Mouse (Mus musculus) intestine, embryonic 14.5 days (tissue): ENCODE measurements around the gene Cd6. TPM values are rescaled to one million over a fixed set of nuclear protein-coding genes. Genes with fewer than 3 reads are reported as not detected.

Source experiments
- ATAC-seq: fragments of 200-750 bp; cut with Nextera tagmentation; replicated peaks from 2 replicates; pipeline ENCODE4 v1.8.0; 2017; ENCODE audit warnings: low read depth, moderate number of reproducible peaks, moderate TSS enrichment, moderate library complexity; ENCODE audit not compliant: low FRiP score, low TSS enrichment
- DNase-seq: peaks from one replicate; pipeline ENCODE4 v3.0.0-alpha.2; 2018; ENCODE audit warnings: low spot score
- H3K27ac ChIP-seq: fragments of 300-500 bp; sonication (generic); 2 replicates; pipeline ENCODE4 v1.5.1; 2014; ENCODE audit warnings: low read depth, mild to moderate bottlenecking, control low read depth
- H3K27me3 ChIP-seq: fragments of 300-500 bp; sonication (generic); replicated peaks from 2 replicates; pipeline ENCODE4 v1.6.1; 2014; ENCODE audit warnings: low read length, control low read depth; ENCODE audit not compliant: control insufficient read depth, insufficient read depth
- H3K36me3 ChIP-seq: fragments of 300-500 bp; sonication (generic); 2 replicates; pipeline ENCODE4 v1.6.1; 2014; ENCODE audit warnings: low read length, control low read depth; ENCODE audit not compliant: control insufficient read depth, insufficient read depth
- H3K4me1 ChIP-seq: fragments of 300-500 bp; sonication (generic); replicated peaks from 2 replicates; pipeline ENCODE4 v1.6.1; 2014; ENCODE audit warnings: low read length, control low read depth, mixed read lengths; ENCODE audit not compliant: control insufficient read depth, insufficient read depth
- H3K4me2 ChIP-seq: fragments of 300-500 bp; sonication (generic); 2 replicates; pipeline ENCODE4 v1.6.1; 2014; ENCODE audit warnings: low read length
- H3K4me3 ChIP-seq: fragments of 300-500 bp; sonication (generic); 2 replicates; pipeline ENCODE4 v1.5.1; 2014; ENCODE audit warnings: low read depth, low read length, control low read depth, mixed read lengths
- H3K9ac ChIP-seq: fragments of 300-500 bp; sonication (generic); 2 replicates; pipeline ENCODE4 v1.6.1; 2014; ENCODE audit warnings: mild to moderate bottlenecking, low read length
- H3K9me3 ChIP-seq: fragments of 300-500 bp; sonication (generic); 2 replicates; pipeline ENCODE4 v1.6.1; 2016; ENCODE audit warnings: low read length, control low read depth; ENCODE audit not compliant: control insufficient read depth
- WGBS: fragments of 180-500 bp; shearing (Covaris S2); extraction: QIAGEN DNeasy Blood & Tissue Kit; methylation state at CpG from one replicate; pipeline ENCODE4 v1.1.7; 2014; 5-methylcytosine and 5-hydroxymethylcytosine counted together
- polyA plus RNA-seq: library from polyadenylated mRNA; unstranded; fragments of >200 nt; fragmentation: Nextera tagmentation; extraction: Ambion mirVana; gene quantifications from 2 replicates; pipeline ENCODE4 v1.2.1, GENCODE M21; 2014

Gene Cd6
- polyA plus RNA-seq, 1 experiment from 2014 or later = 0.11 TPM

DNA sequence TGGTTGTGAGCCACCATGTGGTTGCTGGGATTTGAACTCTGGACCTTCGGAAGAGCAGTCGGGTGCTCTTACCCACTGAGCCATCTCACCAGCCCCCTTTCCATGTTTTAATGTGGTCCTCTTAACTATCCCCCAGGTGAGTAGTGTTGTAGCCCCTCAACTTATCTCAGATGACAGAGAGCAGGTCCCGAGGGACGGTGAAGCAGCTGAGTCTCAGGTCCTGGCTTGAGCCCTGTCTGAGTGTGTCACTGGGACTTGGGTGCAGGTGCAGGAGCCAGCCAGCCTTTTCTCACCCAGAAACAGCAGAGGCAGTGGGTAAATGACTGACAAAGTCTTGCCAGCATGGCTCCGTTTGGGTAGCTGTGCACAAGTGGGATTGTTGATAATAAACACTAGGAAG lies 14.3 kb upstream of the Cd6 start:
- Histone ChIP-seq H3K9me3 (no peaks in the 10 kb centered on the region), H3K27me3 (no peaks in the 10 kb centered on the region), H3K4me3 (no peak overlapping the region), H3K4me1 (no peaks in the 10 kb centered on the region), H3K36me3 (no peaks in the 10 kb centered on the region), H3K9ac (no peak overlapping the region), H3K27ac (no peak overlapping the region), H3K4me2 (no peak overlapping the region)
- 91% methylated on average over 5 of the region's 5 CpGs for WGBS
- ATAC-seq (no peak), DNase-seq (no peak)

- WGBS = 46% methylated on average over 24 of the region's 24 CpGs
- Histone ChIP-seq H3K27me3 (no peaks in the 10 kb centered on the region), H3K27ac (no peak overlapping the region), H3K4me1 (no peaks in the 10 kb centered on the region), H3K4me2 (0 out of 2 replicates have a peak overlapping the region, but pooled peaks have one; percentile 1), H3K4me3 (no peak overlapping the region), H3K9ac (no peak overlapping the region), H3K9me3 (no peaks in the 10 kb centered on the region), H3K36me3 (no peaks in the 10 kb centered on the region)
- ATAC-seq = no peak
- no peak for DNase-seq
These were observed 13.1 kb upstream of the Cd6 start for GRCm38 (mm10) chr19:10842914-10843313.

DNA sequence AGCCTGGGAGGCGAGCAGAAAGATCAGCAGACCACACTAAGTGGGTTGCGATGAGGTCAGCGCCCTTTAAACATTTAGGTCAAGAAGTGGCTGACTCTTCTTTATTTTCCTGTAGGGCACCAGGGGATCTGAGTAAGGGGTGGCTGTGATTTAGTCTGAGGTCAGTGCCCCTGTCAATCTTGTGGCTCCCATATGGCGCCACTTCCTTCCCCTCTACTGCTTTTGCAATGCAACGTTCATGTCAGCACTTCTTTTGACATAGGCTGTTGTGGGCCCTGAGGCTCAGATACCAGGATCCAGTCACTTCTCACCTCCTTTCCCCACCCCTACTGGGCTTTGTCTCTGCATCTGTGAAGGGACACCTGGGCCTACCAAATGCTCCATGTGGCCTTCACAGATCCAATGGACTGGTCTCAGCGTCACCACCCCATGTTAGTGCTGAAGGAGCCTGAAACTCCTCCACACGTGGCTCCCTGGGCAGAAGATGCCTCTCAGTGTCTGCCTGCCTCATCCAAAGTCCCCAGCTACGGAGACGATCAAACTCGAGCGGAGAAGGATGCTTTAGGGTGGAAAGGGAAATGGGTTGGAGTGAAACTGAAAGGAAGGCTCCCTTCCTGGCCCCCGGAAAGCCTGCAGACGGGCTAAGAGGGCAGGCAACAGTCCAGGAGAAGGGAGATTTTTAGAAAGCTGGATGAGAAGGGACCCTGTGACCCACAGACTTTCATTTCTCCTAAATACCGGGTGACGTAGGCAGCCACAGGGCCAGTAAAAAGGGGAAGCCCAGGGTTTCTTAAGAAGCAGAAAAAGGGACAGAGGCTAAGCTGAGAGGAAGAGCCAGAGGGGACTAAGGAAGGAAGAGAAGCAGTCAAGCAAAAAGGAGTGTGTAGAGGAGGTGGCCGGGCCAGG lies 12.1 kb upstream of the Cd6 start:
- Histone ChIP-seq H3K9me3 (no peaks in the 10 kb centered on the region), H3K36me3 (no peaks in the 10 kb centered on the region), H3K27me3 (no peaks in the 10 kb centered on the region), H3K4me3 (no peak overlapping the region), H3K4me1 (no peaks in the 10 kb centered on the region), H3K27ac (no peak overlapping the region), H3K4me2 (no peak overlapping the region), H3K9ac (no peak overlapping the region)
- 55% methylated on average over 16 of the region's 16 CpGs for WGBS
- no peak for ATAC-seq
- no peak for DNase-seq

DNA sequence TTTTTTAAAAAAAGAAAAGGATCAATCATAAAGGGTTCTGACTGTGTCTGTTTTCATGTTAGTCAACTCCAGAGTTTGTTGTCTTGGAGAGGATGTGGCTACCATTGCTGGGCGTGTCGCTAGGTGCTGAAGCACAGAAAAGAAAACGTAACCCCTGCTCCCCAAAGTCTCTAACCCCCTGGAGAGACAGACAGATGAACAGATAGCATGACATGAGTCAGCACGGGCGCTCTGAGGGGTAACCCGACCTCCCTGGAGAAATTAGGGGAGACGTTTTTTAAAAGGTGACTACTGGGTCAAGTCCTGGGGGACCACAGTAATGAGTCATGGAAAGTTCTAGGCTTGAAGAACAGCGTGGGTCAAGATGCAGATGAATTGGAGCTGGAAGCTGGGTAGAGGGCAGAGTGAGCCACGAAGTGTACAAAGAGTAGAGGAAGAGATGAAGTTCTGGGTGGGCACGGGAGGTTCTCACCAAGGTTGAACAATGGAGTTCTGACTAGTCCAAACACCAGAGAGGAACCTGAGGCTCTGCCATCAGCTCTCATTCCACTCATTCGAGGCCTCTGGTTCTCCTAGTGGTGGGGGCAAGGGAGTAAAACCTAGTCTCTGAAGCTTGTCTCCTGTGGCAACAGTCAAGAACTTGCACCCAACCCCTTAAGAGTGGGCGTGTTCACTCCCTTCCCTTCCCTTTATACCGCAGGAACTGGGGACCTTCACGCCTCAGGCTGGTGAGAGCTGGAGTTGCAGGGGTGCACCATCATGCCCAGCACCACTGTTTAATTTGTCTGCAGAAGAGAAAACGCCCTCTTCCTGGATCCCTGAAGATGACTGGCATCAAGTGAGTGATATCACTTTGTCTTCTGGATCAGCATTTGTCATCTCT lies 9.4 kb upstream of the Cd6 start, which contains the start of gene Slc15a3:
TSS of gene Slc15a3 (plus strand) at position 718 of the 883 bp plus-strand sequence.
- no peak within 1 kb of the TSS for H3K4me2 ChIP-seq
- DNase-seq (no peak), ATAC-seq (no peak)
- no peak within 1 kb of the TSS for H3K4me3 ChIP-seq
- 78% methylated on average over 15 of the region's 15 CpGs for WGBS
- no peaks in the 10 kb centered on the region for H3K36me3 ChIP-seq
- H3K4me1 ChIP-seq = no peaks in the 10 kb centered on the region
- H3K9ac ChIP-seq = no peak within 1 kb of the TSS
- H3K27ac ChIP-seq = no peak within 1 kb of the TSS
- no peaks in the 10 kb centered on the region for H3K9me3 ChIP-seq
- H3K27me3 ChIP-seq = no peaks in the 10 kb centered on the region

- WGBS = 46% methylated on average over 3 of the region's 3 CpGs
- H3K36me3 ChIP-seq = no peaks in the 10 kb centered on the region
- no peaks in the 10 kb centered on the region for H3K4me1 ChIP-seq
- no peaks in the 10 kb centered on the region for H3K9me3 ChIP-seq
- H3K4me2 ChIP-seq = no peak overlapping the region
- DNase-seq = no peak
- no peak overlapping the region for H3K9ac ChIP-seq
- ATAC-seq = no peak
- no peaks in the 10 kb centered on the region for H3K27me3 ChIP-seq
- H3K27ac ChIP-seq = no peak overlapping the region
- no peak overlapping the region for H3K4me3 ChIP-seq
These were observed 5.8 kb upstream of the Cd6 start for GRCm38 (mm10) chr19:10835671-10836070.

DNA sequence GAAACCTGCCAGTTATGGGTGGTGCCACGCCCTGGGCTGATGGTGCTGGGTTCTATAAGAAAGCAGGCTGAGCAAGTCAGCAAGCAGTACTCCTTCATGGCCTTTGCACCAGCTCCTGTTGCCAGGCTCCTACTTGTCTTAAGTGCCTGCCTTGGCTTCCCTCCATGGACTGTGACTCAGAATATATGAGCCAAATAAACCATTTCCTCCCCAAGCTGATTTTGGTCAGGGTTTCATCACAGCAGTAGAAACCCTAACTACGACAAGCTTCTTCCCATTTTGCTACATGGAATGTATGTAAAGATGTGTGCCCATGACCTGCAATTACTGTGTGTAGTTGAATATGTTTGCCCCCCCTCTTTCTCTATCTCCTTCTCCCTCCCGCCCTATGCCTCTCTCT lies 3.8 kb upstream of the Cd6 start:
- no peak overlapping the region for H3K9ac ChIP-seq
- H3K27ac ChIP-seq = no peak overlapping the region
- DNase-seq (no peak), ATAC-seq (no peak)
- 80% methylated on average over 3 of the region's 3 CpGs for WGBS
- H3K4me2 ChIP-seq = no peak overlapping the region
- H3K36me3 ChIP-seq = no peaks in the 10 kb centered on the region
- H3K27me3 ChIP-seq = no peaks in the 10 kb centered on the region
- no peak overlapping the region for H3K4me3 ChIP-seq
- H3K4me1 ChIP-seq = no peaks in the 10 kb centered on the region
- H3K9me3 ChIP-seq = no peaks in the 10 kb centered on the region

- Histone ChIP-seq H3K27ac (no peak overlapping the region), H3K9me3 (no peaks in the 10 kb centered on the region), H3K27me3 (no peaks in the 10 kb centered on the region), H3K36me3 (no peaks in the 10 kb centered on the region), H3K4me1 (no peaks in the 10 kb centered on the region), H3K4me2 (no peak overlapping the region), H3K9ac (no peak overlapping the region), H3K4me3 (no peak overlapping the region)
- 71% methylated on average over 3 of the region's 3 CpGs for WGBS
- ATAC-seq (no peak), DNase-seq (no peak)
These were observed 2.2 kb upstream of the Cd6 start for GRCm38 (mm10) chr19:10832030-10832429.

GRCm38 (mm10) chr19:10831424-10831823 lies 1.6 kb upstream of the Cd6 start:
- H3K4me1 ChIP-seq = no peaks in the 10 kb centered on the region
- H3K4me2 ChIP-seq = no peak overlapping the region
- DNase-seq (peak; percentile 60), ATAC-seq (no peak)
- H3K9ac ChIP-seq = no peak overlapping the region
- no peak overlapping the region for H3K4me3 ChIP-seq
- no peak overlapping the region for H3K27ac ChIP-seq
- H3K27me3 ChIP-seq = no peaks in the 10 kb centered on the region
- H3K36me3 ChIP-seq = no peaks in the 10 kb centered on the region
- H3K9me3 ChIP-seq = no peaks in the 10 kb centered on the region
- WGBS = 13% methylated on average over 5 of the region's 5 CpGs
